Mouse (Mus musculus) G1E (cell line): ENCODE measurements around the gene Rnf2. TPM values are rescaled to one million over a fixed set of nuclear protein-coding genes. Genes with fewer than 3 reads are reported as not detected.

Experiments
- ATAC-seq: 2 replicates; pipeline ENCODE4 v1.8.0; 2016; ENCODE audit warnings: mild to moderate bottlenecking; ENCODE audit not compliant: insufficient number of reproducible peaks, poor library complexity, low FRiP score, severe bottlenecking; ENCODE audit errors: extremely low read depth
- DNase-seq: peaks from one replicate; pipeline ENCODE4 v3.0.0; 2012; ENCODE audit warnings: low spot score
- H3K27me3 ChIP-seq: 2 replicates; pipeline ENCODE4 v1.6.1; 2012; ENCODE audit warnings: mild to moderate bottlenecking, low read length, inconsistent platforms; ENCODE audit not compliant: insufficient read depth
- H3K36me3 ChIP-seq: replicated peaks from 2 replicates; pipeline ENCODE3; 2012; ENCODE audit warnings: mild to moderate bottlenecking, inconsistent platforms
- H3K4me1 ChIP-seq: 2 replicates; pipeline ENCODE4 v1.6.1; 2012; ENCODE audit warnings: low read depth, low read length, inconsistent platforms, mixed read lengths; ENCODE audit not compliant: insufficient read depth
- H3K4me3 ChIP-seq: 2 replicates; pipeline ENCODE4 v1.5.1; 2012; ENCODE audit warnings: low read depth, mild to moderate bottlenecking, inconsistent platforms, low read length, moderate library complexity, mixed read lengths
- H3K9me3 ChIP-seq: replicated peaks from 2 replicates; pipeline ENCODE4 v1.6.1; 2012; ENCODE audit warnings: inconsistent platforms
- CTCF ChIP-seq: IDR thresholded peaks from 2 replicates; pipeline ENCODE4 v1.5.1; 2012; ENCODE audit warnings: low read depth, low read length, inconsistent platforms, mixed read lengths
- GATA1 ChIP-seq: IDR thresholded peaks from 2 replicates; pipeline ENCODE4 v1.6.1; 2012; ENCODE audit warnings: borderline replicate concordance, low read length, inconsistent platforms, mixed read lengths
- GATA2 ChIP-seq: IDR thresholded peaks from 2 replicates; pipeline ENCODE4 v1.6.1; 2012; ENCODE audit warnings: low read depth, low read length, inconsistent platforms, borderline replicate concordance
- POLR2AphosphoS5 ChIP-seq: IDR thresholded peaks from 2 replicates; pipeline ENCODE4 v1.6.1; 2012; ENCODE audit warnings: low read depth, low read length, inconsistent platforms; ENCODE audit not compliant: insufficient replicate concordance
- TAL1 ChIP-seq: conservative IDR thresholded peaks from 2 replicates; pipeline ENCODE4 v1.6.1; 2012; ENCODE audit warnings: low read depth, low read length, inconsistent platforms, mixed read lengths
- polyA plus RNA-seq: library from polyadenylated mRNA; stranded (reverse); fragments of >175 nt; gene quantifications from 2 replicates; pipeline ENCODE4 v1.2.3, GENCODE M21; 2012
- total RNA-seq, 2 experiments: library from RNA; stranded (forward) in 1 of 2; stranded (reverse) in 1 of 2; fragments of 200-1000 nt in 1 of 2; fragments of >200 nt in 1 of 2; fragmentation: Nextera tagmentation in 1 of 2; gene quantifications; 2 replicates each; pipeline ENCODE4 v1.2.3; 2014 to 2017

Gene Rnf2
- total RNA-seq (2014; fragmentation: Nextera tagmentation) (192 and 210 TPM in 2 replicates), total RNA-seq (2017) (161 and 166 TPM in 2 replicates), polyA plus RNA-seq (74.5 and 92.5 TPM in 2 replicates)

- H3K9me3 ChIP-seq, result no peaks in the 10 kb centered on the region
- H3K4me1 ChIP-seq, result peaks cover 34% of the 10 kb centered on the region
- peak within 1 kb of the TSS; percentile 80 for H3K4me3 ChIP-seq
- TF ChIP-seq GATA1 (no peak), CTCF (no peak), POLR2AphosphoS5 (no peak), GATA2 (no peak), TAL1 (no peak)
- peaks cover 7% of the 10 kb centered on the region for H3K36me3 ChIP-seq
- DNase-seq (peak; percentile 99), ATAC-seq (peak; percentile 80)
- peaks cover 6% of the 10 kb centered on the region for H3K27me3 ChIP-seq
Observed at GRCm38 (mm10) chr1:151500531-151501361, at the start of gene Rnf2. Rnf2 (minus strand) TSS chr1:151500955.

- Histone ChIP-seq H3K9me3 (no peaks in the 10 kb centered on the region), H3K4me3 (no peak overlapping the region), H3K36me3 (no peaks in the 10 kb centered on the region), H3K27me3 (no peaks in the 10 kb centered on the region), H3K4me1 (no peaks in the 10 kb centered on the region)
- ATAC-seq, result no peak
- no peak for DNase-seq
- no peak for TF ChIP-seq TAL1
- no peak for TF ChIP-seq GATA1
- no peak for TF ChIP-seq POLR2AphosphoS5
- TF ChIP-seq GATA2, result no peak
- TF ChIP-seq CTCF, result no peak
Observed at GRCm38 (mm10) chr1:151549794-151550193, 49.0 kb upstream of the Rnf2 start.

- Histone ChIP-seq H3K27me3 (no peaks in the 10 kb centered on the region), H3K36me3 (no peaks in the 10 kb centered on the region), H3K4me1 (no peaks in the 10 kb centered on the region), H3K4me3 (no peak overlapping the region), H3K9me3 (no peaks in the 10 kb centered on the region)
- no peak for DNase-seq
- ATAC-seq, result no peak
- TF ChIP-seq POLR2AphosphoS5 (no peak), GATA1 (no peak)
Observed at GRCm38 (mm10) chr1:151548896-151549610, 48.3 kb upstream of the Rnf2 start.

- Histone ChIP-seq H3K36me3 (no peaks in the 10 kb centered on the region), H3K9me3 (no peaks in the 10 kb centered on the region), H3K4me3 (no peak overlapping the region), H3K4me1 (no peaks in the 10 kb centered on the region), H3K27me3 (no peaks in the 10 kb centered on the region)
- ATAC-seq, result no peak
- no peak for TF ChIP-seq POLR2AphosphoS5
- TF ChIP-seq CTCF, result no peak
- no peak for TF ChIP-seq GATA1
- TF ChIP-seq TAL1, result no peak
- TF ChIP-seq GATA2, result no peak
- no peak for DNase-seq
Observed at GRCm38 (mm10) chr1:151545571-151545970, 44.8 kb upstream of the Rnf2 start.

GRCm38 (mm10) chr1:151544581-151544980 is 43.8 kb upstream of the Rnf2 start:
- ATAC-seq, result no peak
- no peak for TF ChIP-seq TAL1
- no peak for TF ChIP-seq GATA1
- no peak for TF ChIP-seq POLR2AphosphoS5
- no peak for TF ChIP-seq GATA2
- no peak for TF ChIP-seq CTCF
- no peaks in the 10 kb centered on the region for H3K36me3 ChIP-seq
- no peaks in the 10 kb centered on the region for H3K4me1 ChIP-seq
- no peak overlapping the region for H3K4me3 ChIP-seq
- no peak for DNase-seq
- H3K9me3 ChIP-seq, result no peaks in the 10 kb centered on the region
- no peaks in the 10 kb centered on the region for H3K27me3 ChIP-seq

GRCm38 (mm10) chr1:151543796-151544477 is 43.2 kb upstream of the Rnf2 start:
- H3K36me3 ChIP-seq, result no peaks in the 10 kb centered on the region
- ATAC-seq (no peak), DNase-seq (no peak)
- no peaks in the 10 kb centered on the region for H3K4me1 ChIP-seq
- H3K4me3 ChIP-seq, result no peak overlapping the region
- no peaks in the 10 kb centered on the region for H3K27me3 ChIP-seq
- no peaks in the 10 kb centered on the region for H3K9me3 ChIP-seq
- TF ChIP-seq GATA2 (no peak), GATA1 (no peak)
